Mouse (Mus musculus) midbrain, embryonic 14.5 days (tissue): Measurements from ENCODE around the gene Zcchc12. TPM values are rescaled to one million over a fixed set of nuclear protein-coding genes. Genes with fewer than 3 reads are reported as not detected.

Source experiments
- polyA plus RNA-seq: library from polyadenylated mRNA; unstranded; fragments of >200 nt; fragmentation: Nextera tagmentation; extraction: Ambion mirVana; gene quantifications from 2 replicates; pipeline ENCODE4 v1.2.1, GENCODE M21; 2014

Gene Zcchc12
- polyA plus RNA-seq, 1 experiment from 2014 or later: 328 TPM

Other genes starting within 250 kb of the Zcchc12 start
- 3.3 and 8.5 TPM in 2 replicates for gene Il13ra1, start 83.8 kb upstream of the Zcchc12 start, polyA plus RNA-seq
- gene Lonrf3, start 132.4 kb downstream of the Zcchc12 start, polyA plus RNA-seq: 0.40 and 1.0 TPM in 2 replicates
- not detected in 2 replicates for gene Gm6268, start 205.4 kb downstream of the Zcchc12 start, polyA plus RNA-seq